In the genomic region with DNA sequence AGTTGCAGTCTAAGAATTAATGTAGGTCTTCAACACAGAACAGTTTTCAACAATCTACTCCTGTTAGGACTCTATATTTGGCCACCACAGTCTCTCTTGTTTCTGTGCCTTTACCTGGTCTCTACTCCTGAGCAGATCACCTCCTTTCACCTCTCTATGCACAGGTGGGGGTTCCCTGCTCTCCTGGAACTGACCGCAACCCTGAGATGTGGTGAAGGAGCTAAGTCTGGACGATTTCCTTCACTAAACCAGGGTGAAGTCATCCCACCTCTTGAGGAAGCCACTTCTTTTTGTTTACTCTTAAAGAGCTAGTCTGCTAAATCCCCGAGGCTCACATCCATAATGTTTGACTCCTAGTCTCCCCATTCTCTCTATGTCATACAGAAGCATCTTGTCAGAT, we compare ENCODE assay signal across 15 mouse cellular contexts.
"Had no signal": no experiment of that assay in that cellular context is flagged by ENCODE, and none has a peak within 500 bp of the region (broad histone marks: within the 10 kb centered on the region; RNA-seq: fewer than 3 reads in every experiment).

No protein-coding gene starts in this region.

- H3K36me3 ChIP-seq: neural tube, embryonic 12.5 days; stomach, embryonic 15.5 days had no signal

- H3K9me3 ChIP-seq: neural tube, embryonic 12.5 days; neural tube, embryonic 13.5 days; stomach, embryonic 15.5 days had no signal

- H3K27ac ChIP-seq: neural tube, embryonic 12.5 days; neural tube, embryonic 13.5 days; stomach, embryonic 15.5 days; stomach, postnatal 0 days had no signal

- DNase-seq: retina, postnatal 1 day; right cerebral cortex, adult 18-20 months; right cerebral cortex, postnatal 14 days; right cerebral cortex, postnatal 25 days; right cerebral cortex, postnatal 4 days; spleen, adult 18-20 months; thymus, adult 18-20 months; thymus, adult 2 months; thymus, postnatal 14 days; thymus, postnatal 25 days; thymus, postnatal 4 days had no signal

- H3K4me3 ChIP-seq: neural tube, embryonic 12.5 days; neural tube, embryonic 13.5 days; stomach, embryonic 15.5 days had no signal

- H3K9ac ChIP-seq: neural tube, embryonic 12.5 days; neural tube, embryonic 13.5 days; stomach, embryonic 15.5 days had no signal

- H3K4me2 ChIP-seq: neural tube, embryonic 12.5 days; neural tube, embryonic 13.5 days; stomach, embryonic 15.5 days had no signal

- H3K4me1 ChIP-seq: neural tube, embryonic 12.5 days; stomach, embryonic 15.5 days had no signal

- H3K27me3 ChIP-seq: neural tube, embryonic 12.5 days; neural tube, embryonic 13.5 days; stomach, embryonic 15.5 days had no signal
